Mouse (Mus musculus) gastrocnemius, adult 18-20 months (tissue): ENCODE results near the gene Pnp. TPM values are rescaled to one million over a fixed set of nuclear protein-coding genes. Genes with fewer than 3 reads are reported as not detected.
"Not testable (repeated sequence)": the region's sequence is repeated elsewhere in the genome, so short reads cannot be mapped to it uniquely, and the experiment has no call there.

Source experiments
- DNase-seq: peaks from one replicate; pipeline ENCODE4 v3.0.0; 2021; ENCODE audit warnings: low spot score
- total RNA-seq, 2 experiments: library from RNA; stranded (reverse); gene quantifications; 2 replicates each; pipeline ENCODE4 v1.2.3; 2021

Pnp gene
- total RNA-seq, 2 experiments from 2014 or later = 3.3 to 4.5 TPM

DNA sequence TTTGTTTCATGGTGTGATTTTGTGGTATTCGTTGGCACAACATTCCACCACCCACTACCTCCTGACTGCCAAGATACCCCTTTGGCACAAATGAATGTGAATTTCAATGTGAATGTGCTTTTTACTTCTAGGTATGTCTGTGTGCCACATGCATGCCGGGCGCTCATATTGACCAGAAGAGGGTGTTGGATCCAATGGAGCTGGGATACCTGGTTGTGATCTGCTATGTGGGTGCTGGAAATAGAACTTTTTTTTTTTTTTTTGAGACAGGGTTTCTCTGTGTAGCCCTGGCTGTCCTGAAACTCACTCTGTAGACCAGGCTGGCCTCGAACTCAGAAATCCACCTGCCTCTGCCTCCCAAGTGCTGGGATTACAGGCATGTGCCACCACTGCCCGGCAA lies 42.2 kb downstream of the Pnp start:
- not testable (repeated sequence) for DNase-seq

DNA sequence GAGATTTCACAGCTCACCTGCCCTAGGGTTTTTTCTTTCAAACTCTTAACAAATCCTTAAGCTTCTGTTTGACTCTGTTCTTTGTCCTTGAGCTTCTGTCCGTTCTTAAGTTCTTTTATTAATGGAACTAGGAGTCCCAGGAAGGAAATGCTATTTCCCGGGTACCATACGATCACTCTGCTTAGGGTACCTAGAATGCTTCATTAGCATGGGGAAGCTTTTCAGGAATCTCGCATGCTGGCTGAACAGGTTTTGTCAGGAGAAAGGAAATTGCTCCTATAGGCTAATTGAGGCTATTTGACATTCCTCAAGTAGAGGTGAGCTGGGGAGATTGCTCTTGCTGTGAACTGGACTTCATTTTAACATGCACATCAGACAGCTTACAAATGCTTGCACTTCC lies 42.8 kb downstream of the Pnp start:
- DNase-seq = no peak

DNA sequence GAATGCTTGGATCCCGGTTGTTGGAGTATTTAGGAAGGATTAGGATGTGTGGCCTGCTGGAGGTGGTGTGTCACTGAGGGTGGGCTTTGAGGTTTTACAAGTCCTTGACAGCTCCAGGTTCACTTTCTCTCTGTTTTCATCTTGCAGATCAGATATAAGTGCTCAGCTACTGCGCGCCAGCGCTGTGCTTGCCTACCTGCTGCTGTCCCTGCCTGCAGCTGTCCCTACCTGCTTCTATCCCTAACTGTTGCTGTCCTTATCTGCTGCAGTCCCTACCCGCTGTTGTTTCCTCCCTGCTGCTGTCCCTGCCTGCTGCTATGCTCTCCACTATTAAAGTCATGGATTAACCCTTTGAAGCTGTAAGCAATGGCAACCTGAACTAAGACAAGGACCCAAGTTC lies 44.1 kb downstream of the Pnp start:
- DNase-seq = no peak

DNA sequence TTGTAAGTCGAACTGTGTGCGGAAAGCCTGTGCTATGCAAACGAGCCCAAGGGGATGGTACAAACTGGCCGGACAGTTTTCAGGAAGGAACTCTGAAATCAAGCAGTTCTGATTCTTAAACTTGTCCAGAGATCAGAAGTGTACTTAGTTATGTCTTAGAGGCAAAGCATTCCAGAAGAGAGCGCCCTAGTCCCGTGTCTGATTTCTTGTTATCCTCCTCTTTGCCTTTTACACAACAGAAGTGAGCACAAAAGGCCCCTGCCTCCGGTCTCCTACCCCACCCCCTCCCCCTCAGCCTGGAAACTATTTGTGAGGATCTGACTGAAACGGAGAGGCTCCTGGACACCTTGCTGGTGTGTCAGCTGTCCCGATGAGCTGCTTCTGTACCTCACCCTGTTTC lies 45.8 kb downstream of the Pnp start:
- no peak for DNase-seq

DNA sequence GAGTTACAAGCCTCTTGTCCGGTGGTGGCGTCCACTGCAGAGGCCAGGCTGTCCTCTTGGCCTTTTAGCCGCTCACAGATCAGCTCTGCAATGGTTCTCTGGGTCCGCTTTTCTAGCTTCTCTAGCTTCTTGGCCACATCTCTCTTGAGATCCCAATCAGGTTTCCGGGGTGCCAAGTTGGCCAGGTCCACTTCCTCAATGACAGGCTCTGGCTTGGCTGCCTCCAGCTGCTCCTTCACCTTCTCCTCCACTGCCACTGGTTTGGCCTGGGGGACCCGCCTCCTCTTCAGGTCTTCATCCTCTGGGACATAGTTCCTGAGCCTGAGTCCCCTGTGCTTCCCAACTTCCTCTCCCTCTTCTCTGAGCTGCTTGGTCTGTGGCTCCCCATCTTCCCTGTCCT lies 47.6 kb downstream of the Pnp start:
- not testable (repeated sequence) for DNase-seq

DNA sequence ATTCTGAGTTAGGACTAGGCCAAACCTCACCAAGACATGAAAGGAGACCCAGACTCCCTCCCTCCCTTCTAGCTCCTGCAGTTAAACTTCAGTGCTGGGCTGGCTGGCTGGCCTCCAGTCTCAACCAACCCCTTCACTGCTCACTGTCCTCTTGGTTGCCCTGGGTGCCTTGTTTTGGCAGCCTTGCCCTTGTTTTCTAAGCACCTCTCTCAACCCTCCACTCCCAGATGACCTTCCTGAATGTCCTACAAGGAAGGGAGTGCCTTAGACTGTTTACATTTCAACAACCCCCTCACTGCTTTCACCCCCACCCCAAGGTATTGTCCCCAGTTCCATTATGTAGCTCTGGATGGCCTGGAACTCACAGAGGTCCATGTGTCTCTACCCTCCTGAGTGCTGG lies 48.7 kb downstream of the Pnp start:
- no peak for DNase-seq

DNA sequence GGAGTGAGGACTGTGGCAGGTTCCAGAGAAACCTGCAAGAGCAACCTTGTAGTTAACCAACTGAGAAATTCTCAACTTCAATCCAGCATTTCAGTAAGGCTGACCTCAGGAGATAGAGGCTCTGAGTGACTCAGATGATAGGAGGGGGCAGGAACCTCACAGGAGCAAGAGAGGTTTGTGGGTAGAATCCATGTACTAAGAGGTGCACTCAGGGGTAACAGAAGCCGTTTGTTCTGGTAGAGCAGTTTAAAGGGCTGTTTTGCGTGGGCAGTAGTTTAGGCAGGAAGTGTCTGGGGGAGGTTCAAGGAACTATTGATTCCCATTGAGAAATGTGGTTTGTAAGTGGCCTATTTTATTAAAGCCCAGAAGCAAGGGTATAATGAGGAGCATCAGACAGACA lies 50.3 kb downstream of the Pnp start:
- no peak for DNase-seq

DNA sequence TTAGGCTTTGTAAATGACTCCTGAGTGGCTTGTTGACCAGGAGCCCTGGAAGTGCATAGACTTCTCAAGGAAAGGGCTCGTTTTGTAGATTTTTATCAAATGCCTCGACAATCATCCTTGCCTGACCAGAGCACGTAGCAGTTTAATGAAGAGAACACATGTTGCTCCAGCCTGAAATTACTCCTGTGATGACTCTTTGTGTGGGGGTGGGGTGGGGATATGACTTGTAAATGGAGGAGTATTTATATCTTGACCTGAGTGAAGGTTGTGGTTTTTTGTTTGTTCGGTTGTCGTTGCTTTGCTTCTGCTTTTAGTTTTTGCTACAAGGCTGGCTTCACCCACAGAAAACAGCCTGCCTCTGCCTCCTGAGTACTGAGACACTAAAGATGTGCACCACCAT lies 51.0 kb downstream of the Pnp start:
- no peak for DNase-seq

DNA sequence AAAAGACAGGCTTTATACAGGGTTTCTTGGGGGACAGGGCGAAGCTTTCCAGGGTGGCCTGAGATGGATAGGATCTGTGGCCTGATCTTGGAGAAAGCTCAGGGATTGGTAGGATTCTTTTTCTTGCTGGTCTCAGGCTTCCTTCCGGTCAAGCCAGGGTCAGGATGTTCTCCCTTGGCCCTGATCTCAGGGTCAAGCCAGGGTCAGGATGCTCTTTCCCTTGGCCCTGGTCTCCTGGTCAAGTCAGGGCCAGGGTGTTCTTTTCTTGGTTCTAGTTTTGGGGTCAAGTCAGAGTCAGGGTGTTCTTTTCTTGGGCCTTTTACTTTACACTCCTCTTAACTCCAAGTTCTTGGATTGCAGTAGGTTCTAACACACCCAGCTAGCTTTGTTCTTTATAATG lies 56.8 kb downstream of the Pnp start:
- peak; percentile 47 for DNase-seq

DNA sequence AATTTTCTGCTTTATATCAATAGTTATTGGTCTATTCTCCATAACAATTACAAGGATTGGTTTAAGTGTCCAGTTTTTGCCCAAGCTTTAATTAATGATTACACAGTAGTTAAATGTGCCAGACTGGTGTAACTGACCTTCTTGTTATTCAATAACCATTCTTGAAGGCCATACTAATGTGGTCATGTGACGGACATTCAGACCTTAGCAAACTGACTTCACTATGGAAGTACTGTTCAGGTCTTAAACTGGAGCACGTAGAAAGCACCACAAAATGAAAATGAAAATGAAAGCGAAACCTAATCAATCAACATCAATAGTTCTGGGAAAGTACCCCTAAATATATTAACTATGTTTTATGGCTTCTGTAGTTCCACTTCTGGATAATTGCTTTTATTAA lies 60.2 kb downstream of the Pnp start:
- DNase-seq = no peak

DNA sequence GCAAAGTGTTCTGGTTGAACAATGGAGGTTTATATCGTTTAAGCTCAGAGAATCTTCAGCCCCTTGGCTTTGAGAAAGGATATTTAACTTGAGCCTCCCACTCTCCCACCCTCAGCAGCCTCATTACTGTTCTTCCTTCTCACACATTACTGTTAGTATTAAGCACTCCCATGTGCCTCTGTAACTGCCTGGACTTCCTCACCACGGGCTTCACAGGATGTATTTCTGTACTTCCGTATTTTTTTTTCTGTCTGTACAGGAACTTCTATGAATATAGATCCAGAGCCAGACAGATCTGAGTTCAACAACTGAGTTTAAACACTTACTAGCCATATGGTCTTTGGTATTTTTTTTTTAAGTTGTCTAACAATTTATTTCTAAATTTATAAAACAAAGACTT lies 66.2 kb downstream of the Pnp start:
- DNase-seq = no peak

DNA sequence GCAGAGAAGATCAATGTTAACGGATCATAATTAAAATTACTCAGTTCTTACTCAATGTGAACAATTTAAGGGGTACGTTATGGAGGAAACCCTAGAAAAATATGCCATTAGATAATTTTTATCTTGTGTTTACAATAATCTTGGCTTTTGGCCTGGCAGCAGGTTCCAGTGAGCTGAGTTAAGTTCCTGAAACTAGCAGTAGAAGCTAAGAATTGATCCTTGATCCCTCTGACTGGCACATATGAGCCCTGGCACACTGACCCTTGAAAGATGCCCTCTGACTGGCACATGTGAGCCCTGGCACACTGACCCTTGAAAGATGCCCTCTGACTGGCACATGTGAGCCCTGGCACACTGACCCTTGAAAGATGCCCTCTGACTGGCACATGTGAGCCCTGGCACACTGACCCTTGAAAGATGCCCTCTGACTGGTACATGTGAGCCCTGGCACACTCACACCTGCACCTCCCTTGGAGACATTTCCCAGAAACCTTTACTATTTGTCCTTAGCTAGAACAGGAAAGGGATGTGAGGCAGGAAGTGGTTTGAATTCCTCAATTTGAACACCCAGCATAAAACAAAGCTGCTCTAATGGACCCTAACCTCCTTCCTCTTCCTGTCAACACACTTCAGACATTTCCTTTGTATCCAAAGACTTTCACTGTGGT lies 67.3 kb downstream of the Pnp start:
- no peak for DNase-seq

DNA sequence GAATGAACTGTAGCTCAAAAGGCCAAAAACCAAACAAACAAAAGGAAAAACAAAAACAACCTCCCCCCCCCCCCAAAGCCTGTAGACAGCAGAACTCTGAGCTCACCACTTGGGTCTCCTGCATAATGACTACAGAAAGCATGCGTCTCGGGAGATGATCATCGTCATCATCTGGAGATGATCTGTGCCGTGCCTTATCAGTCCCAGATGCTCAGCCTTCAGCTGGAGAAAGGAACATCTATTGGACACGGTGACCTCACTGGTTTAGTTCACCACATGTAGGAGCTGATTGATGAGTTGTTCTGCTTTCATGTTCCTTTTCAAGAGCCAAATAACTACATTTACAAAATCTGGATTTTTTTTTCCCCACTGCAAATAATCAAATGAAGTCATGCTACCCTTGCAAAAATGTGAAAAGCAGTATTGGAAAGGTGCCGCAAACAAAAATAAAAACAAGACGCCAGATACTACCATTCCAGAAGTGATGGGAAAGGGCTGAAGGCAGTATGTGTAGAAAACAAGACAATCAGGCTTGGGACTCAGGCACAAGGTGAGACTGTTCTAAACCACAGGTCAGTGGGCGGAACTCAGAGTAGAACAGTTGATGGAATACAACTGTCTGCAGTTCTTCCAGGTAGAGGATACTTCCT lies 76.4 kb downstream of the Pnp start, which contains the start of gene Rnase10:
TSS of gene Rnase10 (plus strand) at position 600 of the 650 bp plus-strand sequence.
- DNase-seq = no peak

DNA sequence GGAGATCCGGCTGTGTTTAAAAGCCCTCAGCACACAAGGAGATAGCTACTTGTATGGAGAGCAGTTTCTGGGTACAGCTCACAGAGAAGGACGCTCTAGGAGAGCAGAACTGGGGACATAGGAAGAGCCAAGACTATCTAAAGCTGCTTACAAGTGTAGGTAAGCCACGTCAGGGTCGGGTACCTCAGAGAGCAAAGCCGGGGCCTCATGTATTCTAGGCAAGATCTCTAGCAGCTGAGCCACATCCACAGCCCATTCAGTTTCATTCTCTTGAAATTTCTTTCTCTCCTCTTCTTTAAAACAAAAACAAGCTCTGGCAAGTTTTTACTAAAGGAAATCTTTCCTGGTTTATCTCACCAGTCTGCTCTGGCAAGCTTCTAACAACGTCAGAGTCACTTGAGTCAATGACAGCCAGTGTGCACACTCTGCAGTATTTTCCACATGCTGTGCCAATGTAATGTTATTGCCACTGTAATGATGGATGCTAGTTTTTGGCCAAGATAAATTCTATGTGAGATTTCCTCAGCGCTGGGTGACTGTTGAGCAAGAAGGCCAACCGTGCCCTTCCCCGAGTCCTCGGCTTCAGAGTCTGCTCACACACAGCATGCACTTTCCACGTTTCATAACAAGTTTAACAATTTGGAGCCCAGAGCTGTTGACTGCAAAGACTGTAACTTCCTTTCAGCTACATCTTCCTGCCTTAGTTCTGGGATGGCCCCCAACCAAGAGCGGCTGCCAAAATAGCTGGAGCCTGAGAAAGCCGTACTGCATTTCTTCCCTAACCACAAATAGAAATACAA lies 77.2 kb downstream of the Pnp start:
- peak; percentile 58 for DNase-seq

DNA sequence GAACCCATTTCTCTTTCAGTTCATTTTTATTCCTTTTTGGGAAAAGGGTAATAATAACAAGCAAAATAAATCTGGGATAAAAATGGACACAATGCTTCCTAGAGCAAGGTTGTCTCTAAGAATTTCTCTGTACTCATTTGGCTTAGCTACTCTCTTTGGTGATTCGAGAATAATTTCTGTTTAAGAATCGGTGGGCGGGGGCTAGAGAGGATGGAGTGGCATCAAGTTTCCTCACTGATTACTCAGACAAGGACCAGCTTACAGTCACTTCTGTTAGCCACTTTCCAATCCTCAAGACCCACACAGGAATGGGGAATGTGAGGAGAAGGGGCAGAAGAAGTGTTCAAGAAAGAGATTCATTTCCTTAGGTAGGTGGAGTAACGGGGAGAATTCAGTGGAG lies 77.9 kb downstream of the Pnp start:
- no peak for DNase-seq

DNA sequence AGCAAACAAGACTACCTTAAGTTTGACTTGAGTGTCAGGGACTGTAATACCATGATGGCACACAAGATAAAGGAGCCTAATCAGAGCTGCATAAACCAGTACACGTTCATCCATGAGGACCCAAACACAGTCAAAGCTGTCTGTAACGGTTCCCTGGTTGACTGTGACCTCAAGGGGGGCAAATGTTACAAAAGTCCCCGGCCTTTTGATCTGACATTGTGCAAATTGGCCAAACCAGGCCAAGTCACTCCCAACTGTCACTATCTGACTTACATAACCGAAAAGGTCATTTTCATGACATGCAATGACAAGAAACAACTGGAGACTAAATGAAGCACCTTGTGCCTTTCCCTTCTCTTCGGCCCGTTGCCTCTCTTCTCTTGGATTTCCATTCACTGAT lies 78.7 kb downstream of the Pnp start:
- DNase-seq = no peak

DNA sequence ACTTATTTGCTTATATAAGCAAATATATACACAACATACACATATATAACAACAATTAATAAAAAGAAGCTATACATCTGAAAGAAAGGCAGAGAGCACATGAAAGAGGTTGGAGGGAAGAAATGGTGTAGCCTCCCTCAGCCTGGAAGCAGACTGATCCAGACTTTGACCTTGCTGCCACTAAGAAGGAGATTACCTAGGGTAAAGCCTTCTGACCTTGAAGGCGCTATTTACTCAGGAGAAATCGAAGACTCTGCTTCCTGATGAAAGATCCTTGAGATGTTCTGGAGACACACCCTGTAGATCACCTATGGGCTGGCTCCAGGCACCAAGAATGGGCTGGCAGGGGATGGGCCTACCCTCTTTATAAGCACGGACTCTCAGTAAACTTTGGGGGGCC lies 83.8 kb downstream of the Pnp start:
- not testable (repeated sequence) for DNase-seq

Other genes with a start within 250 kb of the Pnp start
- not detected for gene Olfr747, start 237.9 kb upstream of the Pnp start, total RNA-seq
- not detected for gene Olfr748, start 223.7 kb upstream of the Pnp start, total RNA-seq
- not detected for gene Olfr749, start 186.0 kb upstream of the Pnp start, total RNA-seq
- 1 to 10 TPM; 5.1 to 6.5 TPM for gene Ttc5, start 145.6 kb upstream of the Pnp start, total RNA-seq
- under 1 TPM in 1 of 2 experiments, not detected in 1; 0.40 TPM for gene Ccnb1ip1, start 123.3 kb upstream of the Pnp start, total RNA-seq
- gene Parp2, start 123.2 kb upstream of the Pnp start, total RNA-seq = 1 to 10 TPM; 8.6 to 9.5 TPM
- gene Tep1, start 60.5 kb upstream of the Pnp start, total RNA-seq = 1 to 10 TPM; 6.5 to 9.0 TPM
- gene Klhl33, start 33.6 kb upstream of the Pnp start, total RNA-seq = 100 to 1,000 TPM in 1 of 2 experiments, 10 to 100 TPM in 1; 56.5 to 114 TPM
- gene Osgep, start 6.2 kb upstream of the Pnp start, total RNA-seq = 10 to 100 TPM; 45.9 to 47.5 TPM
- 10 to 100 TPM; 29.1 to 29.2 TPM for gene Apex1, start 6.1 kb upstream of the Pnp start, total RNA-seq
- gene Pip4p1, start 226 bp upstream of the Pnp start, total RNA-seq = 10 to 100 TPM; 16.1 to 16.7 TPM
- gene Gm49342, start 13.4 kb downstream of the Pnp start, total RNA-seq = 1 to 10 TPM; 2.2 to 6.2 TPM
- gene Pnp2, start 24.9 kb downstream of the Pnp start, total RNA-seq = under 1 TPM in 1 of 2 experiments, not detected in 1; 0.24 TPM
- not detected for gene Rnase10, start 76.7 kb downstream of the Pnp start, total RNA-seq
- gene Rnase9, start 110.8 kb downstream of the Pnp start, total RNA-seq = not detected
- not detected for gene Rnase11, start 119.1 kb downstream of the Pnp start, total RNA-seq
- not detected for gene Rnase12, start 126.6 kb downstream of the Pnp start, total RNA-seq
- gene Olfr750, start 143.4 kb downstream of the Pnp start, total RNA-seq = not detected
- 10 to 100 TPM; 25.0 to 30.1 TPM for gene Rnase4, start 160.0 kb downstream of the Pnp start, total RNA-seq
- 1 to 10 TPM; 3.0 to 4.1 TPM for gene Ang, start 160.1 kb downstream of the Pnp start, total RNA-seq
- gene Eddm3b, start 183.3 kb downstream of the Pnp start, total RNA-seq = not detected
- gene Rnase6, start 192.8 kb downstream of the Pnp start, total RNA-seq = under 1 TPM in 1 of 2 experiments, not detected in 1; 0.21 TPM
- under 1 TPM in 1 of 2 experiments, not detected in 1; 0.39 TPM for gene Rnase1, start 215.7 kb downstream of the Pnp start, total RNA-seq
- not detected for gene Rnase2b, start 231.2 kb downstream of the Pnp start, total RNA-seq